Mouse (Mus musculus) hindbrain, embryonic 13.5 days (tissue): Measurements from ENCODE around the gene Sh3pxd2a. TPM values are rescaled to one million over a fixed set of nuclear protein-coding genes. Genes with fewer than 3 reads are reported as not detected.

Source experiments
- ATAC-seq: fragments of 200-750 bp; cut with Nextera tagmentation; 2 replicates; pipeline ENCODE4 v1.8.0; 2017; ENCODE audit warnings: moderate TSS enrichment; ENCODE audit not compliant: low FRiP score
- H3K27ac ChIP-seq: fragments of 300-500 bp; sonication (generic); 2 replicates; pipeline ENCODE4 v1.5.1; 2015; ENCODE audit warnings: inconsistent platforms, mild to moderate bottlenecking, moderate library complexity
- H3K27me3 ChIP-seq: fragments of 300-500 bp; sonication (generic); 2 replicates; pipeline ENCODE4 v1.6.1; 2015; ENCODE audit warnings: mild to moderate bottlenecking, inconsistent platforms
- H3K36me3 ChIP-seq: fragments of 300-500 bp; sonication (generic); 2 replicates; pipeline ENCODE4 v1.6.1; 2015; ENCODE audit warnings: mild to moderate bottlenecking, inconsistent platforms
- H3K4me1 ChIP-seq: fragments of 300-500 bp; sonication (generic); replicated peaks from 2 replicates; pipeline ENCODE4 v1.6.1; 2015; ENCODE audit warnings: inconsistent platforms
- H3K4me2 ChIP-seq: fragments of 300-500 bp; sonication (generic); 2 replicates; pipeline ENCODE4 v1.6.1; 2015; ENCODE audit warnings: inconsistent platforms, mild to moderate bottlenecking, moderate library complexity
- H3K4me3 ChIP-seq: fragments of 300-500 bp; sonication (generic); 2 replicates; pipeline ENCODE4 v1.5.1; 2015; ENCODE audit warnings: mild to moderate bottlenecking, inconsistent platforms
- H3K9ac ChIP-seq: fragments of 300-500 bp; sonication (generic); 2 replicates; pipeline ENCODE4 v1.6.1; 2015; ENCODE audit warnings: mild to moderate bottlenecking, inconsistent platforms
- H3K9me3 ChIP-seq: fragments of 300-500 bp; sonication (generic); 2 replicates; pipeline ENCODE4 v1.6.1; 2016; ENCODE audit warnings: inconsistent platforms
- WGBS: fragments of 180-500 bp; shearing (Covaris S2); methylation state at CpG from one replicate; pipeline ENCODE4 v1.1.7; 2015; 5-methylcytosine and 5-hydroxymethylcytosine counted together
- polyA plus RNA-seq: library from polyadenylated mRNA; unstranded; fragments of >200 nt; fragmentation: Nextera tagmentation; extraction: Ambion mirVana; gene quantifications from 2 replicates; pipeline ENCODE4 v1.2.1, GENCODE M21; 2015

Gene Sh3pxd2a
- polyA plus RNA-seq, 1 experiment from 2014 or later, result 2.1 TPM

DNA sequence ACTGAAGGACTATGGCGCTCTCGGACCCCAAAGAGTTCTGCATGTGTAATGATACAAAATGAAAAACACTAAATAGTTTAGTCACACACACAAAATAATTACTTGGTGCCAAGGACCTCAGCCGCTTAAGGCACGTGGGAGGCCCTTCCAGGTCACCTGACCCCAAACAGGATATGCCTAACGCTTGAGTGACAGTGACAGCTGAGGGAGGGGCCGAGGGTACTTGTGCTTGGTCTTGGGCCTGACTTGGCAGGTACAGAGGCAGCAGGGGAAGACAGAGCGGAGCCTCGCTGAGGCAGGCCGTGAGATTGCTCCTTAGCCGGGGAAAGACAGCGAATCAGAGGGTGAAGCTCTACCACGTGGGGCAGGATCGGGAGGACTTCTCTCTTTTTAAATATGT, 73.3 kb downstream of the Sh3pxd2a start:
- H3K4me2 ChIP-seq, result no peak overlapping the region
- no peak overlapping the region for H3K9ac ChIP-seq
- H3K27me3 ChIP-seq, result no peaks in the 10 kb centered on the region
- WGBS, result 79% methylated on average over 13 of the region's 13 CpGs
- H3K9me3 ChIP-seq, result no peaks in the 10 kb centered on the region
- no peaks in the 10 kb centered on the region for H3K36me3 ChIP-seq
- H3K4me3 ChIP-seq, result no peak overlapping the region
- H3K4me1 ChIP-seq, result 0 out of 2 replicates have a peak, but pooled peaks cover 7% of the 10 kb centered on the region
- no peak overlapping the region for H3K27ac ChIP-seq
- no peak for ATAC-seq

DNA sequence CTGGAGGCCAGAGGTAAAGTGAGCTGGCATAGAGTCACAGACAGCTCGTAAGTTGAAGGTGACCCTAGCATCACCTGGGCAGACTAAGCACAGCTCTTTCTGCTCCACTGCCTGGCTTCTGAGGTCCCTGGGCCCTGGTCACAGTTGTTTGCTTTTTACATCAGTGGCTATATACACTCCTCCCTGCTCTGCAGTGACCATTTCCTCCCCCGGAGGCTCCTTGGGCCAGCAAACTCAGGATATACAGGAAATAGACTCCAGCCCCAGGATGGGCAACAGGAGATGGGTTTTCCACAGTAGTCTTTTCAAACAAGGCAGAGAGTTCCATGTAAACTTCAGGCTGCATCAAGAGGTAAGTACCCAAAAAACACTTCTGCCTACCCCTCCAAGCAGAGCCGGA, 76.3 kb downstream of the Sh3pxd2a start:
- Histone ChIP-seq H3K9ac (no peak overlapping the region), H3K4me1 (0 out of 2 replicates have a peak, but pooled peaks cover 7% of the 10 kb centered on the region), H3K9me3 (no peaks in the 10 kb centered on the region), H3K27ac (no peak overlapping the region), H3K4me2 (no peak overlapping the region), H3K36me3 (no peaks in the 10 kb centered on the region), H3K27me3 (no peaks in the 10 kb centered on the region), H3K4me3 (no peak overlapping the region)
- 81% methylated on average over 3 of the region's 3 CpGs for WGBS
- no peak for ATAC-seq

DNA sequence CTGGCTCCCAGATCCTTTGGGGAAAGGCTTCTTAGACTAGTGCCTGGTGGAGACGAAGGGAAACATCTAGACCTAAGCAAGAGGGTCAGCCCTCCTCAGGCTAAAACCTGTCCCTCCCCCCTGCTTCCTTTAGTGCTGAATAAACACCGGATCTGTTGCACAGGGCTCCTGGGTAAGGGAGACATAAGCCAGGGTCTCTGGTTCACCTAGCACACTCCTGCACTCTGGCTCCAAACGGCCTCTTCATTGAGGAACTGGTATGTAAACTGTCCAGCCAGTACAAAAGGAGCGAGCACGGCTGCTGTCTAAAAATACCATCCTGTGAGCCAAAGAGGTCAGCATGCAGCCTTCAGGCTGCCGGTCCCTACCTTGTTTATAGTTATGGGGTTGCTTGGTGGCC, 76.8 kb downstream of the Sh3pxd2a start:
- Histone ChIP-seq H3K9me3 (no peaks in the 10 kb centered on the region), H3K9ac (no peak overlapping the region; the same call in 1 of the 2 replicates), H3K36me3 (no peaks in the 10 kb centered on the region), H3K4me3 (no peak overlapping the region), H3K4me2 (no peak overlapping the region), H3K27ac (no peak overlapping the region), H3K4me1 (0 out of 2 replicates have a peak, but pooled peaks cover 7% of the 10 kb centered on the region), H3K27me3 (no peaks in the 10 kb centered on the region)
- no peak for ATAC-seq
- 71% methylated on average over 6 of the region's 6 CpGs for WGBS

DNA sequence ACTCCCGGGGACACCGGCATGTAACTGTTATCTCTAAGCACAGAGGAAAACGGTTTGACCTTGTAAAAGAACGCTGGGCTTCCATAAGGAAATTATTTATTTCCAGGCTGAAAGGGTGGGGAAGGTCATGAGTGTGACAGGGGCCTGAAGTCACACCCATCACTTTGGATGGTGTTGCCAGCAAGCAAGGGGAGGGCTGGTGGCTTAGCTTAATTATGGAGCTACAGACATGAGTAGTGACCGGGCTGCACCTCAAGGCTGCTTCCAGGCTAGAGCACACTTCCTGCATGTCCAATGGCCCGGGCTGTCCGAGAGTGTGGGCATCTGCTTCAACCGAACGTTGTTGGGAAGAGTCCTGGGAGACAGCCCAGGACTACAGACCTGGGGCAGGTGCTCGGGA, 78.2 kb downstream of the Sh3pxd2a start:
- Histone ChIP-seq H3K4me3 (no peak overlapping the region), H3K4me2 (no peak overlapping the region), H3K27ac (no peak overlapping the region), H3K4me1 (0 out of 2 replicates have a peak, but pooled peaks cover 7% of the 10 kb centered on the region), H3K9ac (no peak overlapping the region), H3K9me3 (no peaks in the 10 kb centered on the region), H3K36me3 (no peaks in the 10 kb centered on the region), H3K27me3 (no peaks in the 10 kb centered on the region)
- ATAC-seq, result no peak
- 89% methylated on average over 10 of the region's 10 CpGs for WGBS

DNA sequence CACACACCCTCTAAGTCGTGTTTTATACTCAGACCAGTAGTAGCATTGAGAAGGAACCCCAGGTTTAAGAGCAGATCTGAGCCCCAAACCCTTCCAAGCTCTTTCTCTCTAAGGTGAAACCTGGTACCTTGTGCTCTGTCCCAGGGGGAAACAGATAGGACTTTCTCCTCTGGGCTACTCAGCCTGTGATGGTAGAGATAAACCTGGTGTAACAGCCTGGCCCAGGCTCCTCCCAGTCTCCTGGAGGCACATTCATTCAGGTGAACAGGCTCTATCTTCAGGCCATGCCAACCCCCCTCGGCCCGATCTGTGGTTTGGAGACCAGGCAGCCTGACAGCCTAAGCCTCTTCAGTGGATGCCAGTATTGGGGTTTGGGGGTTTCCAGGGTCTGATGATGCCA, 79.6 kb downstream of the Sh3pxd2a start:
- Histone ChIP-seq H3K36me3 (no peaks in the 10 kb centered on the region), H3K27me3 (no peaks in the 10 kb centered on the region), H3K4me1 (0 out of 2 replicates have a peak, but pooled peaks cover 7% of the 10 kb centered on the region), H3K27ac (no peak overlapping the region), H3K9me3 (no peaks in the 10 kb centered on the region), H3K9ac (no peak overlapping the region), H3K4me2 (no peak overlapping the region), H3K4me3 (no peak overlapping the region)
- ATAC-seq, result no peak
- WGBS, result 92% methylated on average over 3 of the region's 3 CpGs

DNA sequence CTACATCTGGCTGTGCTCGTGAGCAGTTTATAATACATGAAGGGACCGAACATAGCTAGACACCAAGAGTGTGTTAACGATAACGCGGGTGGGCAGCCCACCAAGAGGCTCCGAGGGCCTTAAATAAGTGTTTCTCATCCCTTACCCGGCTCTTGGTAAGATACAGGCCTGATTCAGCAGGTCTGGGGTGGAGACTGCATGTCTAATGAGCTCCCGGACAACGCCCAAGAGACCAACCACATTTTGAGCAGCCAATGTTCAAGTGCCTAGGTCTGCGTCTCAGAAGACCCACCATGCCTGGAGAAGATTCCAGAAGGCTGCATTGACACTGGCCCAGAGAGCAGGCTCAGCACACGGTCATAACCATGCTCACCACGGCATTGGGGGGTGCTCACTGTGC, 80.2 kb downstream of the Sh3pxd2a start:
- no peaks in the 10 kb centered on the region for H3K9me3 ChIP-seq
- H3K4me2 ChIP-seq, result no peak overlapping the region
- ATAC-seq, result no peak
- WGBS, result 90% methylated on average over 12 of the region's 12 CpGs
- no peak overlapping the region for H3K27ac ChIP-seq
- no peak overlapping the region for H3K9ac ChIP-seq
- H3K27me3 ChIP-seq, result no peaks in the 10 kb centered on the region
- no peaks in the 10 kb centered on the region for H3K36me3 ChIP-seq
- no peak overlapping the region for H3K4me3 ChIP-seq
- H3K4me1 ChIP-seq, result 0 out of 2 replicates have a peak, but pooled peaks cover 7% of the 10 kb centered on the region

DNA sequence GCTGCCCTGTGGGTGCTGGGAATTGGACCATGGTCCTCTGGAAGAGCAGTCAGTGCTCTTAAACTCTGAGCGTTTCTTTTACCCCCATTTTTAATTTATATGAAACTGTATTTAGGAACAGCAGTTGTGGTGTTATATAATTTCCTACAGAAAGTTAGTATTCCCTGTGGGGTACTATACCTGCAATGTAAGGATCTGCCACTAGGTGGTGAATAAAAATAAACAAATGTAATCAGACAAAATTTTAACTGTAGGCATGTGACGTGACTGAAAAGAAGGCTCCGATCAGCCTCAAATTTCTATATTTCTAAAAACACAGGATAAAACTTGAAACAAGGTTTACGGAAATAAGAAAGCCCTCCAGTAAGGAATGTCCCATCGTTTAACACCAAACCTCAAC, 81.9 kb downstream of the Sh3pxd2a start:
- H3K9ac ChIP-seq, result no peak overlapping the region
- 91% methylated on average over 5 of the region's 5 CpGs for WGBS
- H3K9me3 ChIP-seq, result no peaks in the 10 kb centered on the region
- H3K27ac ChIP-seq, result no peak overlapping the region
- no peaks in the 10 kb centered on the region for H3K27me3 ChIP-seq
- no peak overlapping the region for H3K4me3 ChIP-seq
- H3K4me2 ChIP-seq, result no peak overlapping the region
- no peaks in the 10 kb centered on the region for H3K4me1 ChIP-seq
- H3K36me3 ChIP-seq, result no peaks in the 10 kb centered on the region
- no peak for ATAC-seq

DNA sequence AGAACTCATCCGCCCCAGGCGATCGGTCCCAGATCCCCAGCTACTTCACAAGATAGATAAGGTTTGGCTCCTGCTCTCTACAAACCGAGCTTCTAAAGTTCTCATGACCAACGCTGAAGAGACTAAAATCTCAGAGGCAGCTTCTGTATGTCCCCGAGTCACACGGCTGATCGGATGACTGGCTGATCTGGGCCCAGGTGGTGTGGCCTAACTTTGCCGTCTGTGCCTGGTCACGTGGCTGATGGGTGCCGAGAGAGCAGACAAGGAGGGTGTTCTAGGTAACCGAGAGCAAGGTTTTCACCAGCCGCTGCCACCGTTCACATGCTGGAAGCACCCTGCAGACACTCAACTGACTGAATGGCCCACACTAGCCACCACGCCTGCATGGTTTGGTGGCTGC, 83.2 kb downstream of the Sh3pxd2a start:
- Histone ChIP-seq H3K4me2 (no peak overlapping the region), H3K4me1 (no peaks in the 10 kb centered on the region), H3K27ac (no peak overlapping the region), H3K27me3 (no peaks in the 10 kb centered on the region), H3K9me3 (no peaks in the 10 kb centered on the region), H3K9ac (no peak overlapping the region), H3K4me3 (no peak overlapping the region), H3K36me3 (no peaks in the 10 kb centered on the region)
- no peak for ATAC-seq
- WGBS, result 86% methylated on average over 15 of the region's 15 CpGs

DNA sequence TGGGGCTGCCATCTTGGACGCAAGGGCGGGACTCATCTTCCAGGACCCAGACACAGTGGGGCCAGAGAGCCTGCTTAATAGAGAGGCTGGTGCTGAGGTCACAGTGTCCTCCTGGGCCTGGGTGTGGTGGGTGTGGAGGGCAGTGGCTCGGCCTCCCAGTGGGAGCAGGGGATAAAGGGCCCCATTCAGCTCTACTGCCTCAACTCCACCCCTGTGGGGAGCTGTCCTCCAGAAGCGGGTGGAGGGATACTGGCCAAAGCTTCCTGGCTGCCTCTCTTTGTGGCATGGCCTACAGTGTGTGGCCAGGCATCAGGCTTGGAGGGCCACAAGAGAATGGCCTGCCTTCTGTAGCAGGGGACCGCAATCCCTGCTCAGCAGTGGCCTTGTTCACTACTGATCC, 85.1 kb downstream of the Sh3pxd2a start:
- H3K4me1 ChIP-seq, result no peaks in the 10 kb centered on the region
- H3K27me3 ChIP-seq, result no peaks in the 10 kb centered on the region
- 73% methylated on average over 5 of the region's 5 CpGs for WGBS
- no peak overlapping the region for H3K9ac ChIP-seq
- H3K36me3 ChIP-seq, result no peaks in the 10 kb centered on the region
- H3K27ac ChIP-seq, result no peak overlapping the region
- no peaks in the 10 kb centered on the region for H3K9me3 ChIP-seq
- H3K4me3 ChIP-seq, result no peak overlapping the region
- no peak overlapping the region for H3K4me2 ChIP-seq
- no peak for ATAC-seq

DNA sequence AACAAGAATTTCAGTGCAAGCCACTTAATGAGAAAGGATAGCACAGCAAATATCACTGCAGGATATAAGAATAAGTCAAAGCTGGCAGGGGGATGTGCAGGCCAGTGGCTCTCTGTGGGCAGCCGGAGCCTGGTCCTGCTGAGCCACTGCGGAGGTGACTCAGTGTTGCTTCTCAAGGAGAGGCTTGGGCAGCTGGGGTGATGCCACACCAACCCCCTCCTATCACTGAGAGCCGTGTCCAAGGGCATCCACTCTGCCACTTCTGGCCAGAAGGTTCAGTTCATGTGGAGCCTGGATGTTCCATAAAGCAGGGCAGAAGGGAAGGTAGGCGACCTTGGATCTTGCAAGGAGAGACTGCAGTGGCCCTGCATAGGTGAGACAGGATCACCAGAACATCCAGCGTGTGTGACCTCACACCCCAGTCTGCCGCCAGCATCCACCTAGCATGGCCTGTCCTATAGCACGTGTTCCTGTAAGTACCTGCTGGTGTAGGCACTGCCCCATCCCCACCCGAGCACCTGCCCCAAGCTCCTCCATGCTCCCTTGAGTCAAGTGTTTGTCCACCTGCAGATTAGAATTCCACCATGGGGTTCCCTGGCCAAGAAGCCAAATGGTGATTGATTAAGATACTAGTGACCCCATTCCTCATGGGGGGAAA, 89.2 kb downstream of the Sh3pxd2a start:
- Histone ChIP-seq H3K9ac (no peak overlapping the region), H3K36me3 (no peaks in the 10 kb centered on the region; the same call in 1 of the 2 replicates), H3K27me3 (no peaks in the 10 kb centered on the region), H3K4me2 (no peak overlapping the region), H3K4me1 (0 out of 2 replicates have a peak, but pooled peaks cover under 1% of the 10 kb centered on the region), H3K4me3 (no peak overlapping the region), H3K27ac (no peak overlapping the region), H3K9me3 (no peaks in the 10 kb centered on the region)
- 93% methylated on average over 8 of the region's 8 CpGs for WGBS
- no peak for ATAC-seq

DNA sequence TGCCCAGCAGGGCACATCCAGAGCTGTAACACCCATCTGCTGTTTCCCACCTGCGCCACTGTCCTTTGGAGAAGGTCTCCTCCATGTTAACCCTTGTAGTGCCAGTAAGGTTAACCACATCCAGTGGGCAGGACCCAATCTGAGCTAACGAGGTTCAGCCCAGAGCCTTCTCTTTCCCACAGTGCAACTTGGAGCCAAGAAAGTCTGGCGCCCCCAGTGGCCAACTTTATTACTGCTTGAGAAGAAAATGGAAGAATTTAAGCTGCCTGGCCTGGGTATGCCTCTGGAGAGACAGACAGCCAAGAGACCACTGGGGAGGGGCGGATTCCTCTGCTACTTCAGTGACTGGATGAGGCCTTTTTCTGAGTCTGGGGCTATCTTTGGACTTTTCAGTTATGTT, 89.8 kb downstream of the Sh3pxd2a start:
- H3K27me3 ChIP-seq, result no peaks in the 10 kb centered on the region
- H3K4me3 ChIP-seq, result no peak overlapping the region
- H3K27ac ChIP-seq, result no peak overlapping the region
- H3K9ac ChIP-seq, result no peak overlapping the region
- WGBS, result 42% methylated on average over 4 of the region's 4 CpGs
- no peaks in the 10 kb centered on the region; the same call in 1 of the 2 replicates for H3K36me3 ChIP-seq
- H3K4me2 ChIP-seq, result no peak overlapping the region
- no peaks in the 10 kb centered on the region for H3K9me3 ChIP-seq
- peaks cover 7% of the 10 kb centered on the region; the same call in 1 of the 2 replicates for H3K4me1 ChIP-seq
- no peak for ATAC-seq

DNA sequence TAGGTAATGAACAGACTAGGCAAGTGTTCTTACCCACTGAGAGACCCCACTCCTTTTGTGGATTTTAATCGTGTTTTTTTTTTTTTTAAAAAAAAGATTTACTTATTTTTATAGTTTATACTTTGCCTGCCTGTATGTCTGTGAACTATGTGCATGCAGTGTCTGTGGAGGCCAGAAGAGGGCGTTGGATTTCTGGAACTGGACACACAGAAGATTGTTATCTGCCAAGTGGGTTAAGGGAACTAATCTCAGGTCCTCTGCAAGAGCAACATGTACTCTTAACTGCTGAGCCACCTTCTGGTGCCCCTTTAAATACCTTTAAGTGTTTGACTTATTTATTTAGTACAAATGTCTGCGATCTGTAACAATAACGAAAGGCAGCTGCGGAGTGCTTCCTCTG, 92.2 kb downstream of the Sh3pxd2a start:
- Histone ChIP-seq H3K27me3 (no peaks in the 10 kb centered on the region), H3K9ac (no peak overlapping the region), H3K4me3 (no peak overlapping the region), H3K4me1 (peaks cover 15% of the 10 kb centered on the region; the same call in 1 of the 2 replicates), H3K4me2 (no peak overlapping the region), H3K36me3 (no peaks in the 10 kb centered on the region; the same call in 1 of the 2 replicates), H3K9me3 (no peaks in the 10 kb centered on the region), H3K27ac (no peak overlapping the region)
- 75% methylated on average over 5 of the region's 5 CpGs for WGBS
- ATAC-seq, result no peak

DNA sequence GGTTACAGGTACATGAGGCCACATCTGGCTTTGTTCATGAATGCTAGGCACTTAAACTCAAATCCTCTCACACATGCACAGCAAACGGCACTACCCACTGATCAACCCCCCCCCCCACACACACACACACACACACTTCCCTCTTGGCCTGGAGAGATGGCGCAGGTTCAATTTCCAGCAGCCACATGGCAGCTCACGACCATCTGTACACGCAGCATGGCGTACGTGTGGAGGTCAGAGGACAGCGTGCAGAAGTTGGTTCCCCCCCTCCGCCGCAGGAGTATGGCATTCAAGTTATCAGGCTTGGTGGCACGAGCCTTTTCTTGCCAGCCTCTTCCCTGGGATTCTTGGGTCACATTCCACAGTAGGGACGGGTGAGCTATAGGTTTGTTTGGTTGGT, 92.7 kb downstream of the Sh3pxd2a start:
- WGBS, result 92% methylated on average over 10 of the region's 11 CpGs
- H3K36me3 ChIP-seq, result no peaks in the 10 kb centered on the region; the same call in 1 of the 2 replicates
- H3K4me3 ChIP-seq, result no peak overlapping the region
- no peak overlapping the region for H3K27ac ChIP-seq
- H3K9me3 ChIP-seq, result no peaks in the 10 kb centered on the region
- H3K27me3 ChIP-seq, result no peaks in the 10 kb centered on the region
- H3K4me1 ChIP-seq, result peaks cover 19% of the 10 kb centered on the region; the same call in 1 of the 2 replicates
- no peak for ATAC-seq
- H3K4me2 ChIP-seq, result no peak overlapping the region
- H3K9ac ChIP-seq, result no peak overlapping the region
